Mouse (Mus musculus): ENCODE measurements around the gene Mamdc2.

GRCm38 (mm10) chr19:23497171-23497917 lies 49.1 kb upstream of the Mamdc2 start:
- TF ChIP-seq POLR2A (IDR thresholded peaks at IDR 0.05; ENCODE audit: control insufficient read depth, low read depth, low read length) = no peak
- TF ChIP-seq CTCF (IDR thresholded peaks at IDR 0.05; ENCODE audit: control insufficient read depth, insufficient read depth, insufficient replicate concordance, low read depth, low read length) = no peak
